Mouse (Mus musculus) ES-E14 (cell line): ENCODE results near the gene Ccdc40. TPM values are rescaled to one million over a fixed set of nuclear protein-coding genes. Genes with fewer than 3 reads are reported as not detected.
"Not testable (repeated sequence)": the region's sequence is repeated elsewhere in the genome, so short reads cannot be mapped to it uniquely, and the experiment has no call there.

Source experiments
- DNase-seq: peaks from one replicate; pipeline ENCODE4 v3.0.0-alpha.2; 2013; ENCODE audit warnings: low read depth, low spot score
- H3K27ac ChIP-seq: 2 replicates; pipeline ENCODE4 v1.5.1; 2012; ENCODE audit warnings: low read depth, mild to moderate bottlenecking, low read length, moderate library complexity, mixed read lengths; ENCODE audit not compliant: poor library complexity, insufficient read depth, severe bottlenecking
- H3K36me3 ChIP-seq: 2 replicates; pipeline ENCODE4 v1.6.1; 2012; ENCODE audit warnings: mild to moderate bottlenecking, low read length, moderate library complexity, mixed read lengths; ENCODE audit not compliant: control insufficient read depth, poor library complexity, insufficient read depth, severe bottlenecking
- H3K4me1 ChIP-seq, 2 experiments: fragments of 150-350 bp in 1 of 2; sonication (generic) in 1 of 2; 2 replicates each; pipeline ENCODE4 v1.6.1; 2012; ENCODE audit warnings: low read length in 2 of 2, mild to moderate bottlenecking in 1 of 2, mixed read lengths in 1 of 2; ENCODE audit not compliant: control insufficient read depth in 2 of 2, insufficient read depth in 2 of 2, poor library complexity in 1 of 2
- H3K4me3 ChIP-seq, 2 experiments: fragments of 150-350 bp in 1 of 2; sonication (generic) in 1 of 2; 2 replicates each; pipeline ENCODE4 v1.5.1; 2012; ENCODE audit warnings: low read length in 2 of 2, low read depth in 1 of 2, mild to moderate bottlenecking in 1 of 2, mixed read lengths in 1 of 2; ENCODE audit not compliant: insufficient read depth in 1 of 2, poor library complexity in 1 of 2, severe bottlenecking in 1 of 2
- H3K9ac ChIP-seq: 2 replicates; pipeline ENCODE4 v1.6.1; 2012; ENCODE audit warnings: low read depth, mild to moderate bottlenecking, low read length, mixed read lengths; ENCODE audit not compliant: poor library complexity, insufficient read depth, severe bottlenecking
- H3K9me3 ChIP-seq: fragments of 150-350 bp; sonication (generic); 2 replicates; pipeline ENCODE4 v1.6.1; 2012; ENCODE audit warnings: low read depth, mild to moderate bottlenecking, low read length; ENCODE audit not compliant: control insufficient read depth, insufficient read depth
- CHD2 ChIP-seq: IDR thresholded peaks from 2 replicates; pipeline ENCODE4 v1.6.1; 2014; ENCODE audit warnings: mild to moderate bottlenecking, low read depth, low read length, inconsistent platforms
- HCFC1 ChIP-seq: IDR thresholded peaks from 2 replicates; pipeline ENCODE4 v1.6.1; 2012; ENCODE audit warnings: low read length, inconsistent platforms, borderline replicate concordance; ENCODE audit not compliant: insufficient read depth
- MAFK ChIP-seq: IDR thresholded peaks from 2 replicates; pipeline ENCODE4 v1.6.1; 2014; ENCODE audit warnings: mild to moderate bottlenecking, low read depth, low read length, inconsistent platforms; ENCODE audit not compliant: insufficient read depth
- ZC3H11A ChIP-seq: IDR thresholded peaks from 2 replicates; pipeline ENCODE4 v1.6.1; 2012; ENCODE audit warnings: low read depth, mild to moderate bottlenecking, inconsistent platforms, low read length, borderline replicate concordance
- ZNF384 ChIP-seq: IDR thresholded peaks from 2 replicates; pipeline ENCODE4 v1.6.1; 2012; ENCODE audit warnings: low read depth, low read length, inconsistent platforms
- in situ Hi-C, 2 experiments: fragments of 600-800 bp; cut with MboI; formaldehyde crosslinking; loops; one replicate each; pipeline ENCODE4 v1.15.1; 2025; ENCODE audit warnings: low sequenced_read_pairs in 2 of 2, inconsistent platforms in 1 of 2; ENCODE audit not compliant: unreplicated experiment in 2 of 2
- total RNA-seq: library from RNA; depleted of rRNA; stranded (reverse); fragments of 300-350 nt; gene quantifications from 2 replicates; pipeline ENCODE4 v1.2.3, GENCODE M21; 2012

The Ccdc40 gene
- total RNA-seq, 1 experiment = 6.2 TPM

DNA sequence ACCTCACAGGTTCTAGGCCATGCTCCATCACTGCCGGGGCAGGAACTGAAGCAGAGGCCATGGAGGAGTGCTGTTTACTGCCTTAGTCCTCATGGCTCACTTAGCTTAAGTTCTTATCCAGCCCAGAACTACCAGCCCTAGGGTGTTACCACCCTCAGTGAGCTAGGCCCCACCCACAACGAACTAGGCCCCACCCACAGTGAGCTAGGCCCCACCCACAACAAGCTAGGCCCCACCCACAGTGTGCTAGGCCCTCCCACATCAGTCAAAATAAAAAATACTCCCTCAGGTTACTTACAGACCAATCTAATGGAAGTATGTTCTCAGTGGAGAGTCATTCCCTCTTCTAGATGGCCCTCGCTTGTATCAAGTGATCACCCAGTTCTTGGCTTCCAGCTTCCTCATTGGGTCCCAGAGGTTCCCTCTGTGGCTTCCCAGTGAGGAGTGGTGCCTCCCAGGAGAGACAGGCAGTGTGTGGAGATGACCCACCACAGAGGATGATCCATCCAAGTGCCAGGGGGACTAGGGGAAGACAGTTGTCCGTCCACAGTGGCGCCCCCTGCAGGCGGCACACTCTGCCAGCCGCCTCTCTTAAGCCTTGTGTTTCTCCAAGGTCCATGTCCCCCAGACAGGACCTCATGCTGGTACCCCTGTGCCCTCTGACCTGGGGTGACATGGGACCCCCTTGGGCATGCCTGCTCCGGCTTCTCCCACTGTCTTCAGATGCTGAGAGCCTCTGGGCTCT is 45.0 kb downstream of the Ccdc40 start:
- Histone ChIP-seq H3K9ac (no peak overlapping the region), H3K36me3 (peaks cover 34% of the 10 kb centered on the region), H3K9me3 (no peaks in the 10 kb centered on the region), H3K4me1 (peaks cover 3 to 26% of the 10 kb centered on the region in 2 experiments; a peak in 3 of 4 replicates), H3K27ac (no peak overlapping the region), H3K4me3 (no peak overlapping the region)
- TF ChIP-seq HCFC1 = no peak
- no peak for TF ChIP-seq ZC3H11A
- no peak for TF ChIP-seq ZNF384
- no peak for TF ChIP-seq CHD2
- TF ChIP-seq MAFK = no peak
- in situ Hi-C loops = no loop called here
- no peak for DNase-seq

DNA sequence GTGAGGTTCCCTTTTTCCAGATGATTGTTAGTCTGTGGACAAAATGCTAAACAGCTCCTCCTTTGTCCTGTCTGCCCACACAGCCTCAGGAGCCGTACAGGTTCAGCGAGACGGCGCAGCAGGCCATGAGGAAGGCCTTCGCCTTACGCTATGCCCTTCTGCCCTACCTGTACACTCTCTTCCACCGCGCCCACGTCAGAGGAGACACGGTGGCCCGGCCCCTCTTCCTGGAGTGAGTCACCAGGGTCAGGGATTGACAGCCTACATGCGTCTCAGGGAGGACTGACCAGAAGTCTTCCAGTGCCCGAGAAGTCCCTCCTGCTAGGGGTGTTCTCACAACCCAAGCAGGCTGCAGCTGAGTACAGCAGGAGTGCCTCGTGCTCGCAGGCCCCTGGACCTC is 52.7 kb downstream of the Ccdc40 start:
- Histone ChIP-seq H3K4me1 (peaks cover 0 to 3% of the 10 kb centered on the region in 2 experiments; a peak in 1 of 4 replicates), H3K9ac (no peak overlapping the region), H3K27ac (no peak overlapping the region), H3K36me3 (peaks cover 28% of the 10 kb centered on the region; the same call in 1 of the 2 replicates), H3K4me3 (no peak overlapping the region), H3K9me3 (no peaks in the 10 kb centered on the region)
- DNase-seq = no peak
- in situ Hi-C loops = no loop called here
- TF ChIP-seq ZC3H11A (no peak), ZNF384 (no peak), MAFK (no peak), HCFC1 (no peak), CHD2 (no peak)

DNA sequence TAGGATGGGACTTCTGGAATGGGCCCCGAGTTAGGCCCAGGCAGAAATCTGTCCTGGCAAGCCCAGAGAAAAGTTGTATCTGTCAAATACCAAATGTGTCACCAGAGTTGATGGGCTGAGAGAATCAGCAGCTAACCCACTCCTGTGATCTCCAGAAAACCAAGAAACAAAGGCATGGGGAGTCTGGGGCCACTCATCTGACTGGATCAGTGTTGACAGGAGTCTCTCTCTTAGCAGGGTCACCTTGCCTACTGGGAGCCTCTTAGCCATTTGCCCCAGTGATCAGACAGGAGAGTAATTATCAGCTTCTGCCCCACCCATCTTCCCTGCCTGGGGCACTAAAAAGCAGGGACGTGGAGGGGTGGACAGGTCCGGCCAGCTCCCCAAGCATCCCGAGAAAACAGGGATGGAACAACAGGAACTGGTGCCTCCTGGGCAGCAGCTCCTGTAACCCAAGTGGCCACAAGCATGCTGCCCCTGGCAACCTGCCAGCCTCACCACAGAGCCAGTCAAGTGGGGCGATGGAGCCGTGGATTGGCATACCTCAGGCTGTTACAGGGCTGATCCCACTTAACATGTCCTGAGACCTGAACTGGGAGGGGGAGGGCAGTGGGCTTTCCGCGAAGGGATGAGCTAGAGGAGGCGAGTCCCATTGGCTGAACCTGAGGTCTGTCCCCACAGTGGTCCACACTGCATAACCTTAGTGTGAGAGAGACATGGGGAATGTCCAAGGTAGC is 57.6 kb downstream of the Ccdc40 start:
- Histone ChIP-seq H3K9ac (no peak overlapping the region), H3K36me3 (peaks cover 52% of the 10 kb centered on the region), H3K9me3 (no peaks in the 10 kb centered on the region), H3K4me1 (peaks cover 0 to 2% of the 10 kb centered on the region in 2 experiments; a peak in 1 of 4 replicates), H3K4me3 (no peak overlapping the region), H3K27ac (no peak overlapping the region)
- in situ Hi-C loops = no loop called here
- TF ChIP-seq CHD2 (no peak), MAFK (no peak), HCFC1 (no peak), ZC3H11A (no peak), ZNF384 (no peak)
- no peak for DNase-seq

DNA sequence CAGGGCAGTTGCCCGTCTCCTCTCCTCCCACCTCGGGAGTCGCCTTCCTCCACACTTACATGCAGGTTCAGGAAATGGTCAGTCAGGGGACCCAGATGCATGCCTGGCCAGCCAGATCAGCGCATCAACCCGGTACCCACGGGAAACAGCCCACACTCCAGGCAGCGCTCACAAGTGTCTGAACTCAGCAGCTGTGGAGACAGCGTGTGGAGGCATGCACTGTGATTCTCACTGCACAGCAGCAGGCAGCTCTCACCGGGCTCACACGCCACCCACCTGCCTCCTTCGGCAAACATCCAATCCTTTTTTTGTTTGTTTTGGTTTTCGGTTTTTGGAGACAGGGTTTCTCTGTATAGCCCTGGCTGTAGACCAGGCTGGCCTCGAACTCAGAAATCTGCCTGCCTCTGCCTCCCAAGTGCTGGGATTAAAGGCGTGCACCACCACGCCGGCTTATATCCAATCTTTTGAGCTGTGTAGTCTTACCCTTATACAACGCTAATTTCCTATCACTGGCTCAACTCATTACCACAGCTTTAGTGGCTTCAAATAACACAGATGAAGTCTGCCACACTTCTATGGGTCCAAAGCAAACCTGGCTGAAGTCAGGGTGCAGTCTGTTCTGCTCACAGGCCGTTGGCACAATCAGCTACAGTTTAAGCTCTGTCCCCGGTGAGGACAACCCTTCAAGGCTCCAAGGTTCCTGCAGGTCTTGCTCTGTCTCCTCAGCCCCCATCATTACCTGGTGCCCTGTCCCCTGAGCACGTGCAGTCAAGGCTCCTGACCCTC is 59.0 kb downstream of the Ccdc40 start:
- TF ChIP-seq HCFC1 (no peak), MAFK (no peak), CHD2 (no peak), ZNF384 (no peak), ZC3H11A (no peak)
- Histone ChIP-seq H3K27ac (no peak overlapping the region), H3K4me3 (no peak overlapping the region), H3K36me3 (peaks cover 55% of the 10 kb centered on the region), H3K9me3 (no peaks in the 10 kb centered on the region), H3K9ac (no peak overlapping the region), H3K4me1 (peaks cover 0 to 2% of the 10 kb centered on the region in 2 experiments; a peak in 2 of 4 replicates)
- DNase-seq = no peak
- in situ Hi-C loops = no loop called here

DNA sequence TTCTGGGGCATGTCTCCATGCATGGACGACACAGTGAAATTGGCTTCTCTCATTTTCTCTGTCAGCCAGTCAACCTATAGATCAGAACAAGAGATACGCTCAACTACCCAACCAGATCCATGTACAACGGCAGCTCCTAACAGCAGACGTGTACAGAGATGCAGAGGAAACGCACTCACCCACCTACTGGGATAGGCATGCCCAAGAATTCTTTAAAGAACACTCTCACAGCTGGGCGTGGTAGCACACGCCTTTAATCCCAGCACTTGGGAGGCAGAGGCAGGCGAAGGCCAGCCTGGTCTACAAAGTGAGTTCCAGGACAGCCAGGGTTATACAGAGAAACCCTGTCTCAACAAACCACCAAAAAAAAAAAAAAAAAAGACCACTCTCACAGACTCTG is 64.5 kb downstream of the Ccdc40 start:
- H3K4me3 ChIP-seq, H3K9me3 ChIP-seq, in situ Hi-C loops, H3K4me1 ChIP-seq, DNase-seq, H3K27ac ChIP-seq, H3K9ac ChIP-seq: not testable (repeated sequence)
- H3K36me3 ChIP-seq = peaks cover 74% of the 10 kb centered on the region
